Mouse (Mus musculus): ENCODE measurements around the gene Nhlh1.

Nhlh1 gene

GRCm38 (mm10) chr1:172017517-172018070, 39.8 kb downstream of the Nhlh1 start:
- DNase-seq (ENCODE audit: extremely low spot score, low read depth, low spot score), result no peak

- no peak for DNase-seq (ENCODE audit: extremely low spot score, low read depth, low spot score)
Measured at GRCm38 (mm10) chr1:172016660-172017516, 40.5 kb downstream of the Nhlh1 start.

GRCm38 (mm10) chr1:172016031-172016430, 41.3 kb downstream of the Nhlh1 start:
- no peak for DNase-seq (ENCODE audit: extremely low spot score, low read depth, low spot score)

- DNase-seq (ENCODE audit: extremely low spot score, low read depth, low spot score), result no peak
Measured at GRCm38 (mm10) chr1:172015312-172015939, 41.9 kb downstream of the Nhlh1 start.

- DNase-seq (ENCODE audit: extremely low spot score, low read depth, low spot score), result no peak
Measured at GRCm38 (mm10) chr1:172014771-172015170, 42.6 kb downstream of the Nhlh1 start.

- no peak for DNase-seq (ENCODE audit: extremely low spot score, low read depth, low spot score)
Measured at GRCm38 (mm10) chr1:172012030-172012429, 45.3 kb downstream of the Nhlh1 start.

- no peak for DNase-seq (ENCODE audit: extremely low spot score, low read depth, low spot score)
Measured at GRCm38 (mm10) chr1:172010042-172010824, 47.1 kb downstream of the Nhlh1 start.

GRCm38 (mm10) chr1:172009406-172009805, 48.0 kb downstream of the Nhlh1 start:
- no peak for DNase-seq (ENCODE audit: extremely low spot score, low read depth, low spot score)

- no peak for DNase-seq (ENCODE audit: extremely low spot score, low read depth, low spot score)
Measured at GRCm38 (mm10) chr1:172008351-172008750, 49.0 kb downstream of the Nhlh1 start.

GRCm38 (mm10) chr1:172007761-172008160, 49.6 kb downstream of the Nhlh1 start:
- DNase-seq (ENCODE audit: extremely low spot score, low read depth, low spot score), result no peak
